Mouse (Mus musculus) liver, adult 2 months (tissue): ENCODE data around the gene Def6. TPM values are rescaled to one million over a fixed set of nuclear protein-coding genes. Genes with fewer than 3 reads are reported as not detected.

Experiments used
- DNase-seq: peaks from one replicate; pipeline ENCODE4 v3.0.0-alpha.2; 2011; ENCODE audit warnings: low read depth, low spot score; ENCODE audit errors: extremely low read depth
- H3K27ac ChIP-seq: fragments of 200-500 bp; replicated peaks from 2 replicates; pipeline ENCODE4 v1.5.1; 2012; ENCODE audit warnings: low read depth, mild to moderate bottlenecking, control low read depth, inconsistent platforms, low read length; ENCODE audit not compliant: insufficient read depth
- H3K27me3 ChIP-seq: fragments of 200-500 bp; 2 replicates; pipeline ENCODE4 v1.6.1; 2012; ENCODE audit warnings: mild to moderate bottlenecking, moderate library complexity, low read length, inconsistent platforms; ENCODE audit not compliant: control insufficient read depth, insufficient read depth
- H3K36me3 ChIP-seq: fragments of 200-500 bp; 2 replicates; pipeline ENCODE4 v1.6.1; 2012; ENCODE audit warnings: low read length, inconsistent platforms; ENCODE audit not compliant: control insufficient read depth, insufficient read depth
- H3K4me1 ChIP-seq: fragments of 200-500 bp; 2 replicates; pipeline ENCODE4 v1.6.1; 2011; ENCODE audit warnings: low read length; ENCODE audit not compliant: control insufficient read depth, insufficient read depth
- H3K4me3 ChIP-seq: fragments of 200-500 bp; 2 replicates; pipeline ENCODE4 v1.5.1; 2011; ENCODE audit warnings: low read depth, mild to moderate bottlenecking, control low read depth, low read length, moderate library complexity; ENCODE audit not compliant: insufficient read depth
- H3K79me2 ChIP-seq: fragments of 200-500 bp; 2 replicates; pipeline ENCODE4 v1.6.1; 2012; ENCODE audit warnings: inconsistent platforms, mild to moderate bottlenecking, low read length, moderate library complexity; ENCODE audit not compliant: control insufficient read depth, insufficient read depth
- H3K9ac ChIP-seq: fragments of 200-500 bp; 2 replicates; pipeline ENCODE4 v1.6.1; 2012; ENCODE audit warnings: low read depth, mild to moderate bottlenecking, control low read depth, inconsistent platforms, low read length
- CTCF ChIP-seq: fragments of 200-500 bp; IDR thresholded peaks from 2 replicates; pipeline ENCODE4 v1.5.1; 2011; ENCODE audit warnings: low read depth, low read length, control low read depth
- POLR2A ChIP-seq: fragments of 200-500 bp; IDR thresholded peaks from 2 replicates; pipeline ENCODE4 v1.6.1; 2011; ENCODE audit warnings: low read length, control low read depth; ENCODE audit not compliant: insufficient read depth; ENCODE audit errors: extremely low read depth
- WGBS: fragments of 180-500 bp; shearing (Covaris S2); methylation state at CpG from one replicate; pipeline ENCODE4 v1.1.7; 2018; 5-methylcytosine and 5-hydroxymethylcytosine counted together
- polyA plus RNA-seq: library from polyadenylated mRNA; depleted of rRNA; stranded (reverse); fragments of >200 nt; gene quantifications from 2 replicates; pipeline ENCODE4 v1.2.3, GENCODE M21; 2012
- total RNA-seq: library from RNA; depleted of rRNA; stranded (reverse); fragments of >200 nt; gene quantifications from 2 replicates; pipeline ENCODE4 v1.2.3, GENCODE M21; 2014

The Def6 gene
- total and polyA plus RNA-seq, 2 experiments = 0.28 to 0.31 TPM

DNA sequence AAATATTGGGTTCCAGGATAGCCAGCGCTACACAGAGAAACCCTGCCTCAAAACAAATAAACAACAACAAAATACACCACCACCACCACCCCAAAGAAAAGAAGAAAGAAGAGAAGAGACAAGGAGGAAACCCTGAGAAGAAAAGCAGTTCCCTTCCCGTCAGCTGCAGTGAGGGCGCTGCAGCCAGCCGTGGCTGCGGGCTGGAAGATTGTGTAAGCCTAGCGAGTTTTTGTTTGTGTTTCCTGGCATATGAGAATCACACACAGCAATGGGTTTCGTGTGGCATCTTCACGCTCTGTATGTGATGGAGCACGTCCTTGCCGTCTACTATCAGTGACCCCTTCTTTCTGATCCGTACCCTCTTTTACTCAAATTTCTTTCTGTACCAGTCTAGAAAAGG lies 39.1 kb downstream of the Def6 start:
- H3K4me3 ChIP-seq = no peak overlapping the region
- WGBS = 34% methylated on average over 11 of the region's 11 CpGs
- H3K27ac ChIP-seq = no peak overlapping the region
- H3K79me2 ChIP-seq = peaks cover 32% of the 10 kb centered on the region
- H3K27me3 ChIP-seq = no peaks in the 10 kb centered on the region
- H3K4me1 ChIP-seq = peaks cover 18% of the 10 kb centered on the region
- peak; percentile 27 for DNase-seq
- no peak overlapping the region for H3K9ac ChIP-seq
- no peaks in the 10 kb centered on the region for H3K36me3 ChIP-seq
- TF ChIP-seq POLR2A = no peak
- no peak; the same call in 1 of the 2 replicates for TF ChIP-seq CTCF

DNA sequence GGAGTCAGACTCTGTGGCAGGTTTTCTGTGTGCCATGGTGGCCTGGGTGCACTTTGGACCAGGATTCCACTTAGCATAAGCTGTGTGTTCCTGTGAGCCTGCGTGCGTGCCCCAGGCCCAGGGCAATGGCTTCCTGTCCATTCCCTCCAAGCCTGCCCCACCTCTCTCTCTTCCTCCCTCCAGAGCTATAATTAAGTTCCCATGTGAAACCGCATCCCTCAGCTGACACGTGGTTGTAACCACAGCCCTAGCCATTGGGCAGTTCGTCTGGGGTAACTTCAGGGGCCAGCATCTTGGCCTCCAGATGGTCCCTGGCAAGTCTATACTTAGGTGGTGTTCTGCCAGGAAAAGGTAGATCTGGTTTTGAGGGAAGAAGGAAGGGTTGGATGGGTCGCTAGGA lies 40.0 kb downstream of the Def6 start:
- Histone ChIP-seq H3K79me2 (peaks cover 32% of the 10 kb centered on the region; the same call in 1 of the 2 replicates), H3K27me3 (no peaks in the 10 kb centered on the region), H3K4me1 (peaks cover 18% of the 10 kb centered on the region), H3K4me3 (no peak overlapping the region), H3K27ac (no peak overlapping the region), H3K9ac (no peak overlapping the region), H3K36me3 (no peaks in the 10 kb centered on the region)
- DNase-seq = no peak
- TF ChIP-seq CTCF (no peak), POLR2A (no peak)
- 61% methylated on average over 6 of the region's 6 CpGs for WGBS

DNA sequence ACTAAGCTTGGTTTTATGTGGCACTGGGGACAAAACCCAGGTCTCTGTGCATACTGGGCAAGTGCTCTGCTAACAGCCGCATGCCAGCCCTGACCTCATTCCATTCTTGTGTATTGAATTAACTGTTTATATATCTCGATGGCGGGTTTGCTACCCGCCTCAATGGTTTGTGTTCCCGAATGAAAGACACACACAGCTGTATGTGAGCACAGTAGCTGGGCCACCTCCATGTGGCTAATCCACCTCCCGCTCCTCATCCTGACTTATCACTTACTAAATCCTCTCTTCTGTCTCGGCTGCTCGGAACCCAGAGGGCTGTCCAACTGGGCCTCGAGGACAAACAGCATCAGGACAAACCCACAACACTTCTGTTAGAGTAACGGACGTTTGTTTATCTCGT lies 41.5 kb downstream of the Def6 start:
- Histone ChIP-seq H3K4me3 (no peak overlapping the region), H3K27me3 (no peaks in the 10 kb centered on the region), H3K36me3 (no peaks in the 10 kb centered on the region), H3K79me2 (peaks cover 27% of the 10 kb centered on the region; the same call in 1 of the 2 replicates), H3K4me1 (peaks cover 18% of the 10 kb centered on the region), H3K27ac (no peak overlapping the region), H3K9ac (no peak overlapping the region)
- TF ChIP-seq POLR2A (no peak), CTCF (no peak)
- 75% methylated on average over 12 of the region's 12 CpGs for WGBS
- no peak for DNase-seq

DNA sequence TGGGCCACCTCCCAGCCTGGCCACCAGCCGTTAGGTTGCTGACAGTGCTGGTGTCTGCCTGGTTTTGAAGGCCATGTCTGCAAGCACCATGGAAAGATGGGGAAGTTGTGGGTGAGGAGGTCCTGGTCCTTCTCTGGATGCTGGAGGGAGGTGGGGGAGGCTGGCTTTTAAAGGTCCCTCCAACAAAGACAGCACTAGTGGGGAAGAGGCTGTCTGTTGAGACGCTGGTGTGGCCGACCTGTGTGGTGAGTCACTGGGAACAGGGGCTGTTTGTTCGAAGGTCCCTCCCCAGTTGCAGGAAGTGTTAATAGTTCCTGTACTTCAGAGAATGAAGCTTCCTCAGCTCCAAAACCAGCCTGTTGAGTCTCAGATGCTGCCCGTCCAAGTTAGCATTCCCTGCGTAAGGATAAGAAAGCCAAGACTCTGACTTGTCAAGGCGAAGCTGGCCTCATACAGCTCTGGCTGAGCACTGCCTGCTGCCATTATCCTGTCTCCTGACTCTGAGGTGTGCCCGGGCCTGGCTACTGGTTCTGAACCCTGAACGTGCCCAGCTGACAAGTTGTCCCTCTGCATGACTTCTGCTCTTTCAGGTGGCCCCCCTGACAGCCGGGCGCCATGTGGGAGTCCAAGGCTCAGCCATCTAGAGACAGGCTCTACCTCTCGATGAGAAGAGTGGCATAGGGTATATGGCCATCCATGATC lies 44.2 kb downstream of the Def6 start:
- TF ChIP-seq POLR2A = no peak
- TF ChIP-seq CTCF = no peak
- DNase-seq = no peak
- H3K4me3 ChIP-seq = no peak overlapping the region
- H3K27me3 ChIP-seq = no peaks in the 10 kb centered on the region
- 85% methylated on average over 12 of the region's 12 CpGs for WGBS
- no peak overlapping the region for H3K27ac ChIP-seq
- peaks cover 24% of the 10 kb centered on the region; the same call in 1 of the 2 replicates for H3K79me2 ChIP-seq
- peaks cover under 1% of the 10 kb centered on the region for H3K4me1 ChIP-seq
- H3K9ac ChIP-seq = no peak overlapping the region
- no peaks in the 10 kb centered on the region for H3K36me3 ChIP-seq

DNA sequence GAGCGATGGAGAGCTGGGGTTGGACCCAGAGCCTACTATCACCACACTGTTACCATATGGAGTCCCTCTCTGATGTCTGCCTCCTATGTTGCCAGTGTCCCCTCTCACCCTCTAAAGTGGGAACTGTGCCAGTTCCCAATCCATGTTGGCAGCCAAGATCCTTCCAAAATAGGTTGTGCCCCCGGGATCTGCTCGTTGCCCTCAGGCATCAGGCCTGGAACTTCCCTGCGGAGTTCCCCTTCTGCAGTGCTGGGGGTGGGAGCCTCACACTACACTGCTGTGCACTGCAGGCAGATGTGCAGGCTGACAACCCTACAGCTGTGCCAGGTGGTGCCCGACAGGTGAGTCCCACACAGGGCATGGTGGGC lies 44.7 kb downstream of the Def6 start:
- H3K9ac ChIP-seq = no peak overlapping the region
- WGBS = 57% methylated on average over 5 of the region's 5 CpGs
- no peak overlapping the region for H3K27ac ChIP-seq

DNA sequence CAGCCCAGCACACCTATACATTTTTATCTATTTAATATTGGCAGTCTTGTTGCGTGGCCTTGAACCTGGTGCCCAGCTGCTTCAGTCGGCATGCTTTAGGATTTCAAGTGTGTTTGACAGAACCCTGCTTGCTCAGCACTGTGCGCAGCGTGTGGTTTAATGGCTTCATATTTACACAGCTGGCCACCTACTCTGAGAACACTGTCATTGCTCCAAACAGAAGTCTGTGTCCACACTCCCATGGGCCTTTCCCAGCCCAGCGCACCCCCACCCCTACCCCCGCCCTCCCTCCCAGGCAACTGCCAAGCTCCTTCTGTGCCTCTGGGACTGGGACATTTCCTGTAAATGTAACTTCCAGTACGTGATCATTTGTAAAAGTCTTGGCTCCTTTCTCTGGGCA lies 45.6 kb downstream of the Def6 start:
- TF ChIP-seq CTCF = no peak
- no peak for TF ChIP-seq POLR2A
- no peak overlapping the region for H3K27ac ChIP-seq
- peaks cover 27% of the 10 kb centered on the region; the same call in 1 of the 2 replicates for H3K79me2 ChIP-seq
- WGBS = 76% methylated on average over 7 of the region's 7 CpGs
- no peak overlapping the region for H3K4me3 ChIP-seq
- H3K9ac ChIP-seq = no peak overlapping the region
- H3K4me1 ChIP-seq = no peaks in the 10 kb centered on the region; the same call in none of the 2 replicates
- no peaks in the 10 kb centered on the region for H3K27me3 ChIP-seq
- no peaks in the 10 kb centered on the region for H3K36me3 ChIP-seq
- no peak for DNase-seq

More for the DNA sequence above, 44.7 kb downstream of the Def6 start:
- peaks cover 25% of the 10 kb centered on the region; the same call in 1 of the 2 replicates for H3K79me2 ChIP-seq
- DNase-seq = no peak
- H3K4me3 ChIP-seq = no peak overlapping the region
- H3K36me3 ChIP-seq = no peaks in the 10 kb centered on the region
- no peaks in the 10 kb centered on the region for H3K27me3 ChIP-seq
- no peaks in the 10 kb centered on the region; the same call in none of the 2 replicates for H3K4me1 ChIP-seq
- TF ChIP-seq CTCF (no peak), POLR2A (no peak)
